Mouse (Mus musculus): ENCODE results near the gene Wdr4.

GRCm38 (mm10) chr17:31491355-31491754 is 28.4 kb downstream of the Wdr4 start:
- TF ChIP-seq POLR2A (IDR thresholded peaks at IDR 0.05; ENCODE audit: low read depth, low read length) (no peak), CTCF (IDR thresholded peaks at IDR 0.05; ENCODE audit: extremely low read depth, insufficient read depth, insufficient read length, insufficient replicate concordance) (no peak)

Data from spleen, adult 2 months (tissue).